Mouse (Mus musculus) testis, adult 2 months (tissue): ENCODE data around the gene Slc7a4.

Source experiments
- CTCF ChIP-seq: fragments of 200-500 bp; IDR thresholded peaks from 2 replicates; pipeline ENCODE4 v1.5.1; 2012; ENCODE audit warnings: low read depth, mild to moderate bottlenecking, inconsistent platforms, low read length, moderate library complexity; ENCODE audit not compliant: control insufficient read depth, insufficient read depth, insufficient replicate concordance
- POLR2A ChIP-seq: fragments of 200-500 bp; IDR thresholded peaks from 2 replicates; pipeline ENCODE4 v1.6.1; 2012; ENCODE audit warnings: low read depth, mild to moderate bottlenecking, inconsistent platforms, low read length, moderate library complexity; ENCODE audit not compliant: control insufficient read depth

DNA sequence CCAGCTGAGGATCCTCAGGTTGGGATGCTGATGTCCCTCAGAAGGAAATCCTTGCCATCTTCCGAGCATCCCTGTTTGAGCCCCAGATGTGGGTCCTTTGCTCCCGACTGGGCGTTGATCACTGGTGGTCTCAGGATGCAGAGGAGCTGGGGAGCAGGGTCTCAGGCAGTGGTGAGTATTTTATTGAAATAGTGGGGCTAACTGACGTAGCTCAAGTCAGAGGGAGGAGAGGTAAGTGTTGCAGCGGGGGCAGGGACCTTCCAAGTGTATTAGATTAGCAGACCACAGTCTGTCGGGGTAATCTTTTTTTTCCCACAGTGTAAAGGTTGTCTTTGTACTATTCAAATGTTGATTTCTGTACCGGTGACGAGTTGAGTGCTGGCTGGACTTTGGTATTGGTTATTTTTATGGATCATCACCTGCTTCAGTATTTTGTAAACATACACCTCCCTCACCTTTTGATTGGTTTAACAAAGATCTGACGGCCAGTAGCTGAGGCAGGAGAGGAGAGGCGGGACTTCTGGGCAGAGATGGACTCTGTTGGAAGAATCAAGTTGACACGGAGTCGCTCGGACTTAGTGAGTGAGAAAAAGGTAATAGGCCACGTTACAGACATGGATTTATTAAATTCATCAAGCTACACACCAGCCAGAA lies 50.2 kb downstream of the Slc7a4 start:
- no peak for TF ChIP-seq POLR2A
- no peak for TF ChIP-seq CTCF
